Mouse (Mus musculus) fat pad, adult 2 months (tissue): ENCODE data around the gene Ccdc154.
"Not testable (repeated sequence)": the region's sequence is repeated elsewhere in the genome, so short reads cannot be mapped to it uniquely, and the experiment has no call there.

Experiments used
- DNase-seq: peaks from one replicate; pipeline ENCODE4 v3.0.0-alpha.2; 2011; ENCODE audit warnings: low read depth, low spot score; ENCODE audit errors: extremely low read depth

Gene Ccdc154

GRCm38 (mm10) chr17:25162161-25162560 is at the start of gene Ccdc154:
Ccdc154 (plus strand) TSS chr17:25162461.
- DNase-seq = no peak

GRCm38 (mm10) chr17:25114908-25115645 is 47.2 kb upstream of the Ccdc154 start:
- no peak for DNase-seq

- DNase-seq = no peak
These were observed 46.4 kb upstream of the Ccdc154 start, which contains the start of gene Telo2 for GRCm38 (mm10) chr17:25115664-25116432. Telo2 (minus strand) TSS chr17:25115967.

- DNase-seq = no peak
These were observed 45.0 kb upstream of the Ccdc154 start for GRCm38 (mm10) chr17:25117263-25117662.

GRCm38 (mm10) chr17:25120406-25120805 is 41.9 kb upstream of the Ccdc154 start, which contains the start of gene Ptx4:
Ptx4 (plus strand) TSS chr17:25120760.
- no peak for DNase-seq

GRCm38 (mm10) chr17:25123979-25124378 is 38.3 kb upstream of the Ccdc154 start:
- DNase-seq = no peak

GRCm38 (mm10) chr17:25125442-25126060 is 36.7 kb upstream of the Ccdc154 start:
- not testable (repeated sequence) for DNase-seq

GRCm38 (mm10) chr17:25127079-25127478 is 35.2 kb upstream of the Ccdc154 start:
- DNase-seq = no peak

GRCm38 (mm10) chr17:25127681-25128080 is 34.6 kb upstream of the Ccdc154 start:
- no peak for DNase-seq

- no peak for DNase-seq
These were observed 32.2 kb upstream of the Ccdc154 start for GRCm38 (mm10) chr17:25130060-25130459.

GRCm38 (mm10) chr17:25133275-25133698 is 29.0 kb upstream of the Ccdc154 start, which contains the start of gene Clcn7:
Clcn7 (plus strand) TSS chr17:25133391.
- DNase-seq = no peak

GRCm38 (mm10) chr17:25135622-25136021 is 26.6 kb upstream of the Ccdc154 start:
- DNase-seq = no peak

GRCm38 (mm10) chr17:25138803-25139202 is 23.5 kb upstream of the Ccdc154 start:
- no peak for DNase-seq

- DNase-seq = no peak
These were observed 22.3 kb upstream of the Ccdc154 start for GRCm38 (mm10) chr17:25139960-25140359.

GRCm38 (mm10) chr17:25163387-25163786 is 1.1 kb downstream of the Ccdc154 start:
- no peak for DNase-seq

GRCm38 (mm10) chr17:25164770-25165169 is 2.5 kb downstream of the Ccdc154 start:
- DNase-seq = no peak

GRCm38 (mm10) chr17:25165970-25166671 is 3.9 kb downstream of the Ccdc154 start:
- no peak for DNase-seq

- no peak for DNase-seq
These were observed 7.4 kb downstream of the Ccdc154 start for GRCm38 (mm10) chr17:25169706-25170105.

GRCm38 (mm10) chr17:25172558-25172957 is 10.3 kb downstream of the Ccdc154 start:
- DNase-seq = no peak

GRCm38 (mm10) chr17:25175411-25175810 is 13.2 kb downstream of the Ccdc154 start, which contains the start of gene Gm38655:
Gm38655 (minus strand) TSS chr17:25175471.
- DNase-seq = no peak

GRCm38 (mm10) chr17:25183232-25183631 is 21.0 kb downstream of the Ccdc154 start:
- no peak for DNase-seq
